Mouse (Mus musculus) layer of hippocampus, adult 18-20 months (tissue): ENCODE measurements at regions not wholly inside any gene's neighbourhood (a gene's known extent, or its start where the extent isn't known, plus 50 kb on each side); places are given as distances from the start of the nearest gene placed in this dataset.
A peak's percentile ranks its signal among the peaks of the same experiment; 100 is the strongest.

Experiments
- DNase-seq, 2 experiments: peaks; one replicate each; pipeline ENCODE4 v3.0.0; 2022; ENCODE audit warnings: low spot score in 2 of 2

DNA sequence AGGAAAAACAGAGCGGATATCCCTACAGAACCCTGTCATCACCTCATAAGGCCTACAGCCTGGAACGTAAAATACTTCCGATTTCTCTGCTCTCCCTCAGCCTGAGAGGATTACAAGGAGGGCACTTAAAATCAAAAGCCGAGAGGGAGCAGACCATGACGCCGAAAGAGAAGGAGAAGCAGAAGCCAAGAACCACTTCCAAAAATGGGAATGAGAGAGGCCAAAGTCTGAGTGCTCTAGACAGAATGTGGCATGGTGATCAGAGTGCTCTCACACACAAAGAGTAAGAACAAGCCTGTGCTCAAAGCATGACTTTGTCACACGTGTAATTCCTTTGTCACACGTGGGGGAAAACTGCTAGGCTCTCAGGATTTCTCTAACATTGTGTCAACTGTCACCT lies 125.9 kb downstream of the Hlx start:
- no peak for DNase-seq

DNA sequence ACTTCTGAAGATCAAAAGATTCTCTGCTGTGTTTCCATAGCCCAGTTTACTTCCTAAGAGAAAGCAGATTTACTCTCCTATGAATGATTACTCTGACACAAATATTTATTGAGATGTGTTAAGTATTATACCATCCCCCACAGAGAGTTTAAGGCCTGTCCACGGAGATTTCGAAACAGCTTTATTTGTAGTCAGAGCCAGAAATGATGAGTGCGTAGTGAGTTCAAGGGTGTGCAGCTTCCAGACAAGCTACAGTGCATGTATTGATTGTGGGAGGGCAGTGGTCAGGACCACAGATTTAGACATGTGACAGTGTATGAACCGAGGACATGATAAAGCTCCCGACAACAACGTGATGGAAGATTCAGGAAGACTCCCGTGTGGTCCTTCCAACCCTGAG lies 126.8 kb downstream of the Hlx start:
- DNase-seq = no peak

DNA sequence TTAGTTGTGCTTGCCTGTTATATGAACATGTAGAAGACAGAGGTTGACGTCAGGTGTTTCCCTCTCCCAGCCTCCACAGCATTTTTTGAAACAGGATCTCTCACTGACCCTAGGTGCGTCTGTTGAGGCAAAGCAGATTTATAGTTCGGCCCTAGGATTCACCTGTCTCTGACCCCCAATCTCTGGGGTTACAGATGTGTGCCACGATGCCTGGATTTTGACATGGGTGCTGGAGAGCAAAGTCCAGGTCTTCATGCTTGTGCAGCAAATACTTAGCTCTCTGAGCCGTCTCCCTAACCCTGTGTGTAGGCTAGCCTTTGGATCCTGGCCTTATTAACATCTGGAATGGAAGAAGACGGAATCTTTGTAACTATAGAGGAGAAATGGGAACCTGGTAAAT lies 129.3 kb downstream of the Hlx start:
- DNase-seq = no peak

DNA sequence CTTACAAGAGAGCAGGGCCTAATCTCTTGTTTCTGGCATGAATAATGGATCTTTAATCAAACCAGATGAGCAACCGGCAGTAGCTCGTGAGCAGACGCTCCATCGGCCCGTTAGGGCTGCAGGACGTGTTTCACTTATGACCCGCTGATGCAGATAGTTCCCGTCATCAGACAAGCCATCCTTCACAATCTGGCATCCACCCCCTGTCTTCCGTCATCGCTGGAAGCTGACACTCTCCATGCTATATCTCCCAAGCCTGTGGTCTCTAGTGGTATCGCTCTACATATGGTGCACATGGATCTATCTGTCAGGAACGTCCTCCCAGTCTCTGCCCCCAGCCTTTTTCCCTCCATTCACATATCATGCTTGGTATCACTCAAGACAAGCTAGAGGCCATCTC lies 137.0 kb downstream of the Hlx start:
- DNase-seq = no peak

GRCm38 (mm10) chr1:184590634-184591033 lies 141.8 kb downstream of the Hlx start:
- DNase-seq = no peak

- DNase-seq = no peak
These were observed 143.1 kb downstream of the Hlx start for GRCm38 (mm10) chr1:184589277-184589676.

DNA sequence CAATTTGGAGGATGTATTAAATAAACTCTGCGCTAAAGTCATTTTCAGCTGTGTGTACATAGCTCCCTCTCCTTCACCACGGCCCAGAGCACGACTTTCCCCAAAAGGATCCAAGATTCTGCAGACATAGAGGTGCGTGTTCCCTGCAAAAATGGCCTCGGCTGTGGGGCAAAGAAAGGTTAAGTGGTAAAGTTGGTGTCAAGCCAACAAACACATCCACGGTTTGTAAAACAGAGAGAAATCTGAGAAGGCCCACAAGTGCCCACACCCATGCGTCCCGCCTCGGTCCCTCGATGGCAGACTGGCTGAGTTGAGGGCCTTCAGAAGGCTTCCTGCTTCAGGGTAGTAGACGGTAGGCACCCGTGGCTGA lies 147.9 kb downstream of the Hlx start:
- no peak for DNase-seq

DNA sequence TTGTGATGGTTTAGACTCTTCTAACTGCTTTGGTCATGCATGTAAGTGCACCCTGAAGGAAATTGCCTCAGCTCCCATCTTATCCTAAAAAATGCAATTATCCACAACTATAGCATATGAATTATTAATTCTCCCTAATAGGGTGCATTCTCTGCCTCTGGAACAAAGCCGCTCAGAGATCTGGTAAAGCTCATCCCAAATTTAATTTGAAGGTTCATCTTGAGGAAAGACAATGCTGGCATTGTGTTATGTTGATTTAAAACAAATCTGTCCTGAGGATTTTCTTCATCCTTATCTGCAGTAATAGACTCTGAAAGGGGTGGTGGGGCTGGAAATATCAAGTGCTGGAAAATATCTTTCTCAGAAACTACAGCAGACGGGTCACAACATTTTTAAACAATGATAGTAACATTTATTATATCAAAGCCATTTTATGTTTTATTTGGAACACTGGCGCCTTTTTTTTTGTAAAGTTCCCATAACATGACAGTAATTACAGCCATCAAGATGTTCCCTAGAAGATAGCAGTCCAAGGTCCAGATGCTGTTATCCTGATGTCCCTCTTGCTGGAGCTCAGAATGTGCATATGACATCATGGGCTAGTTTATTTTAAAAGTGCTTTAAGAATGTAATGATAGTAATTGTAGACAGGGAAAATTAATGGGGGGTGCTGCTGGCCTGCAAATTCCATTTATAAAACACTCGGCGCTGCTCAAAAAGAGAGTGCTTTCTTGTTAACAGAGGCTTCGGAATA lies 148.5 kb downstream of the Hlx start:
- no peak for DNase-seq

DNA sequence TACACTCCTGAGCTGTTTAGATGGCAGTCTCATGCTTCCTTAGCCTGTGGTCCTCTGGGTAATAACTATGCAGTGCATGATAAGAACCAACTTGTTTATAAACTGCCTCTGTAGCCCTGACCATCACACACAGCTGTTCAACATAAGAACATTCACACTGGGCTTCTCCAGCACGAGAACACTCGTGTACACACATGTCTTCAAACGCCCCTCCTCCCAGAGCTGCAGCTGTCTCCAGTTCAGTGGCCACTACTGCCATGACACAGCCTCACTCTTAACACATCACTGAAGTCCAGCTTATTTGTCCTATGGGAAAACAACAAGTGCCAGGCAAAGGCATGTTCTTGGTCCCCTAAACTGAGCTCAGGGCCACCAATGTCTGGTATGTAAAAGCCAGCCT lies 152.9 kb downstream of the Hlx start:
- no peak for DNase-seq

- DNase-seq = no peak
These were observed 155.9 kb downstream of the Hlx start for GRCm38 (mm10) chr1:184576527-184576926.

GRCm38 (mm10) chr1:184573325-184573724 lies 159.1 kb downstream of the Hlx start:
- no peak for DNase-seq

GRCm38 (mm10) chr1:184570681-184571080 lies 161.7 kb downstream of the Hlx start:
- no peak for DNase-seq

DNA sequence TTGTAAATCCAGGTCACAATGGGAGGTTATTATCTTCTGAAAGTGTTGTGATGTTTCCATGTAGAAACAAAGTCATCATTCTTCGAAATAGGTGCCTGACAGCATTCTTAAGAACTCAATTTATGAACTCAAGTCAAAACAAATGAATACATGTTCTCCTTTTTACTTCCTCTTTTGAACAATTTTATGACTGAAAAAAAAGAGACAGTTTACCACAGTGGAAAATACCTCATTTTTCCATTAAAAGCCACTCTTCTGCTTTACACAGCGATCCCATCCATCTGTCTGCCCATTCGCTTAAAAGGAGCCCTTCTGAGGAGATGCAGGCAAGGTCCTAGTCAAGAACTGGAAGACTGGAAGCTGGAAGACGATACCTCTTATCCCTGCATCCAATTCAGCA lies 169.5 kb downstream of the Hlx start:
- no peak for DNase-seq

DNA sequence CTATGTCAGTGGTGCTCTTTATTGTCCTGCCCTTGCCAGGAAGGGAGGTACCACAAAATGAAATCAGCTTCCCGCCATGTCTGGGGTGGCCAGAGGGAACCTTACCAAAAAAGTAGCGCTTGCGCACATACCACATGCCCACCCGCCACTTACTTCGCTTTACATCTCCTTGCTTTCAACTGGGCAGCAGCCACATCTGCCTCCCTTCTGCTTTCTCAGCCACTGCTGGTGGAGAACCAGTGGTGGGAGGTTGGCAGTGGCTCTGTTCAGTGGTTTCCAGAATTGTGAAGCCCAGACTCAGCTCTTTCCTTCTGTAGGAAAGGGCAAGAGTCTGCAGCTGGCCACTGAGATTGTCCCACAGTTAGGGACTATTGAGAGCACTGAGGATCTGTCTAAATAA lies 170.2 kb downstream of the Hlx start:
- DNase-seq = no peak

DNA sequence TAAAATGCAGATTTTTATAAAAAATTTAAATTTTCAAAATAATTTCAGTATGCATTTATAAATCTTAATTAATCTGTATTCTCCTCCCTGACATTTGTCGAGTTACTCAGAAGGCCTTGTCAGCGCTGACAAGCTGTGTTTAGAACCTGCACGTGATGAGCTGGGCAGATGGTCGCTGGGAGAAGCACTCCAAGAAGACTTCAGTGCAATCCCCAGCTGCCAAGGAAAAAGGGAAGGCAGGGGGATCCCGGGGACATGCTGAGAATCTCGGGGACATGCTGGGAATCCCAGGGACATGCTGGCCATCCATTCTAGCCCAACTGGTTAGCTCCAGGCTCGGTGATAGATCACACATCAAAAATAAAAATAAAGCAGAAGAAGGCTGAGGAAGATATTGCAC lies 172.9 kb downstream of the Hlx start:
- peak; percentile 31 to 41 for DNase-seq

- no peak for DNase-seq
These were observed 178.6 kb downstream of the Hlx start for GRCm38 (mm10) chr1:184553791-184554190.

GRCm38 (mm10) chr1:184550491-184550890 lies 181.9 kb downstream of the Hlx start:
- DNase-seq = no peak

- no peak for DNase-seq
These were observed 184.7 kb downstream of the Hlx start for GRCm38 (mm10) chr1:184547650-184548235.

DNA sequence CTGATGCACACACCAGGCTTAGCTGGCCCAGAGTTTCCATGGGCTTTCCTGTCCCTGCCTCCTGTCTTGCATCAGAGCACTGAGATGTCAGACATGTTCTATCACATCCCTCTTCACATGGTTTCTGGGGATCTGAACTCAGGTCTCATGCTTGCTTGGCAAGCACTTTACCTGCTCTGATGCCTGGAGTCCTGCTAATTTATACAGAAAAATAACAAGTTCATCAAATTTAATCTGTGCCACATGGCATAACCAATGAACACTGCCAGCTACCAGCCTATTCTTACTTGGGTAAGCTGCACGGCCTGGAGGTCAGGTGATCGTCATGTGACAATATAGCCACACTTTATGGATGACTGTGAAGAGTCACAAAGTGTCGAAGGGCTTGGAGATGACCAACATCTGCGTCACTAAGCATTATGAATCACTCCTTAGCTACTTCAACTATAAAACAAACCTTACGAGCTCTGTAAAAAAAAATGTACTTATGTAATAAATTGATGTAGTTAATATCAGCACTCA lies 186.2 kb downstream of the Hlx start:
- DNase-seq = no peak

GRCm38 (mm10) chr1:184545111-184545510 lies 187.3 kb downstream of the Hlx start:
- DNase-seq = no peak

GRCm38 (mm10) chr1:184542321-184543115 lies 189.9 kb downstream of the Hlx start:
- no peak for DNase-seq

GRCm38 (mm10) chr1:184539818-184540217 lies 192.6 kb downstream of the Hlx start:
- no peak for DNase-seq
